Mouse (Mus musculus): Measurements from ENCODE around the gene 1110051M20Rik. TPM values are rescaled to one million over a fixed set of nuclear protein-coding genes. Genes with fewer than 3 reads are reported as not detected.

Gene 1110051M20Rik
- total RNA-seq, 2 experiments from 2014 or later = 0.38 to 0.94 TPM

DNA sequence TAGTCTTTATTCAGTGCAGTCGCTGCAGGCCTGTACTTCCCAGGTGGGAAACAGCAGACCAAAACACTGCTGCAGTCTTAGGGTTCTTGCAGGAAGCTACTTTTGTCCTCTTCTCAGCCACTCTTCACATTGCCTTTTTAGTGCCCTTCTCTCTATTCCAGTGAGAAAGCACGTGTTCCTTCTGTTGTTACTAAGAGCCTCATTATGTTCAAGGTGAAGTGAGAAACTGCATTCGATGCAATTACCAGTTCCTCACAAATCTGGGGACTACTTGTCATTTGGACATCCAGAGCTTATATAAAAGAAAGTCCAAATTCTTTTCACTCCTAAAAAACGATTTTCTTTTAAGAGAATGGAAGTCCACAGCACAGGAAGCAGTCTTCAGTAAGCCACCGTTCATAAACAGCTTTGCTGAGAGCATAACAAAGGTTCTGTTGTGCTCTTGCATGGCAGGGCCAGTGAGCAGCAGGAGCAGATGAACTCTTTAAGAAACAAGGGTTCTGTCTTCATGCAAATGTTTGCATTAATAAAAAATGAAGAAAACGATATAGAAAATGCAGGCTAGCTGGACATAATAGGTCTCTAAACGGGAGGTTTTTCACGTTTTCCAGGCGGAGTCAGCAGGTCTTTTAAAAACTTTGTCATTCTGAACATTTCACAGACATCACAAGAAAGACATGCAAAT lies 14.4 kb downstream of the 1110051M20Rik start:
- ATAC-seq (replicated peaks; ENCODE audit: low FRiP score, poor library complexity, severe bottlenecking) = no peak

- ATAC-seq (replicated peaks; ENCODE audit: low FRiP score, poor library complexity, severe bottlenecking) = no peak
Measured at GRCm38 (mm10) chr2:91429146-91429545, 15.4 kb downstream of the 1110051M20Rik start.

DNA sequence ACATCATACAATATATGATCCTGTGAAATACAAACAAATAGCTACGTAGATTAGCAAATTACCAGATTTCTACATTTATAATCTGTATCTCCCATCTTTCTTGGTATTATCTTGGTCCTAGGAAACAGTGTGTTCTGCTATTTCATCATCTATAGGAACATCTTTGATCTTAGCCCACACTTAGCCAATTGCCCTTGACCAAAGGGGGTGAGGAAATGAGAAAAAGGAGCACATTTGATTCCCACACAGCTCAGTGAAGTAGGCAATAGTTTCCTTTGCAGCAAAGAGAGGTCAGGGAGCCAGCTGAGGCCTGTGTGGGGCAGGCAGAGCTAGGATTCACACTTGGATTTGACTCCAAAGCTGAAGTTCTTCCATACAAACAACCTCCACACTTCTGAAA lies 18.2 kb downstream of the 1110051M20Rik start:
- no peak for ATAC-seq (replicated peaks; ENCODE audit: low FRiP score, poor library complexity, severe bottlenecking)

- ATAC-seq (replicated peaks; ENCODE audit: low FRiP score, poor library complexity, severe bottlenecking) = no peak
Measured at GRCm38 (mm10) chr2:91424061-91424720, 20.3 kb downstream of the 1110051M20Rik start.

- no peak for ATAC-seq (replicated peaks; ENCODE audit: low FRiP score, poor library complexity, severe bottlenecking)
Measured at GRCm38 (mm10) chr2:91421641-91422040, 22.9 kb downstream of the 1110051M20Rik start.

DNA sequence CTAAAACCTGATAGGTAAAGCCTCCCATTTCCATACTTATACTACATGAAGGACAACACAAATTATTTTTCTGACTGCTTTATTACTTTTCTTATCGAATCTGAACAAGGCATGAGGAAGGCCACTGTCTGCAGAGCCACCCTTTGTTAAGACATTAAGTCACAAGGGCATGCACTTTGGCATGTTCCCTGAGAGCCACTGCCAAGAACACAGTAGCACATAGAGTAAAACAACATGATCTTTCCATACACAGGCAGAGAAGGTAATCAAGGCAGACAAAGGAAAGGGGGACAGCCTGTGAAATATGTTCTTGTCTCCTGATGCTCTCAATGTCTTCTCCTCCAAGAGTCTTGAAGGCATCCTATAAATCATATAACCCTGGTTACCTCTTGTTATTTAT lies 30.7 kb downstream of the 1110051M20Rik start:
- no peak for ATAC-seq (replicated peaks; ENCODE audit: low FRiP score, poor library complexity, severe bottlenecking)

DNA sequence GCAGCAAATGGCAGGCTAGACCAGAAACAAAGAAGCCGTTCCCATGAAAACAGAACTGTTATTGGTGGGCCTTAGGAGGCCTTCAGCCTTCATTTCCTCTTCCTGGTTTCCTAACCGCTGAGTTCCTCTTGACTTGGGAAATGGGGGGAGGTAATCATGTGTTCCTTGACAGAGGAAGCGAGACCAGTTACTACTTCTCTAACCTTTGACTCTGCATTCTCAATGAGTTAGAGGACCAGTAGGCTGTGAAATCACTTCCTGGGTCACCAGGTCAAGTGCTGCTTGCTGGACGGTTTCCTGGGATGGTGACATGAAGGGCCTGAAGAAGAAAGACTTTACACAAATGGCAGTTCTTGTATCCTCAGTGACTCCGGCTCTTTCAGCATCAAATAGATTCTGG lies 32.1 kb downstream of the 1110051M20Rik start:
- ATAC-seq (replicated peaks; ENCODE audit: low FRiP score, poor library complexity, severe bottlenecking) = no peak

DNA sequence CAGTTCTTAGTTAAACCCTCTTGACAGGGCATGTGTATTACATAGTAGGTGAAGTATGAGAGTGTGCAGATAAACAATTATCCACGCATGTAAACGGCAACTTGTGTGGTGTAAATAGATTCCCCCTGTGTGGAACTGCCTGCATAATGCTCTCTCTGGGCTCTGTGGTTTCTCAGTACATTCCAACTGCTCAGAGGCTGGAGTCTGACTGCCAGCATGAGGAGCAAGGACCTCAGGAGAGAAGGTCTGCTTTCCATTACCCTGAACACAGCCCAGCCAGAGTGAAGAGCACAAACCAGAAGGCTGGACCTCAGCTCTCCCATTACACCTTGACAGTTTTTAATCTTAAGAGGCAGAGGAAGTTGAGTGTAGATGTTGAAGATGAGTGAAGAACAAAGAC lies 33.0 kb downstream of the 1110051M20Rik start:
- no peak for ATAC-seq (replicated peaks; ENCODE audit: low FRiP score, poor library complexity, severe bottlenecking)

- no peak for ATAC-seq (replicated peaks; ENCODE audit: low FRiP score, poor library complexity, severe bottlenecking)
Measured at GRCm38 (mm10) chr2:91408031-91408430, 36.5 kb downstream of the 1110051M20Rik start.

- ATAC-seq (replicated peaks; ENCODE audit: low FRiP score, poor library complexity, severe bottlenecking) = no peak
Measured at GRCm38 (mm10) chr2:91405071-91405470, 39.4 kb downstream of the 1110051M20Rik start.

DNA sequence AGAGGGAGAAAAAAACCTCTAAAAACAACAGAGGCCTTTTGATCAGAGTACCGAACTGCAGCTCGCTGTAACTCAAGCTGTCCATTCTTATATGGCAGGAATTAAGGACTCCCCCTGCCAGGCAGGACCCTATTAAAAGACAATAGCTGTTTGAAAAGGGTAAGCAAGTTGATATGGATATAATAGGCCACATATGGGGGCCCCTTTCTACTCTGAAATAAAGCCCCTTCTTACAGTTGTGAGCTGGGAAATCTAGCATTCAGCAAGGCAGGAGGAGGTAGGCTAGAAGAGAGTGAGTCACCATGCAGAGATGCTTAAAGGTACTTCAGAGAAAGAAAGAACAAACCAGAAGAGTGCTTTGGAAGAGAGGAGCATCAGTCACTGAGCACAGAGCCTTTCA lies 44.8 kb downstream of the 1110051M20Rik start:
- no peak for ATAC-seq (replicated peaks; ENCODE audit: low FRiP score, poor library complexity, severe bottlenecking)

DNA sequence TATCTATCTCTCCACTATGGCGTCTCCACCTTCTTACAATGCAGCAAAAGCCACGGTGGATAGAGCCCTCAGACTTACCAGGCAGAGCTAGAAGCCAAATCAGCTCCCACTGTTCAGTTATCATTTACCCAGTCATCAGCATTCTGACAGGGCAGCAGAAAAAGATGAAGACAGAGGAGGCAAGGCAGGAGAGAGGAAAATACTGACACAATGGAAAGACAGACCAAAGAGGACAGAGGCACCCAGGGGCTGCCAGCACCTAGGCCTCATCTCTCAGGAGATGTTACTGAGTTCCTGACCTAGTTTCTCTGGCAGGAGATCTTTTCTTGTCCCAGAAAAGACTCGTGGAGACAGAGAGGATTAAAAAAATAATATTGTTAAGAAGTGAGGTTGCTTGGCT lies 45.3 kb downstream of the 1110051M20Rik start:
- ATAC-seq (replicated peaks; ENCODE audit: low FRiP score, poor library complexity, severe bottlenecking) = no peak

DNA sequence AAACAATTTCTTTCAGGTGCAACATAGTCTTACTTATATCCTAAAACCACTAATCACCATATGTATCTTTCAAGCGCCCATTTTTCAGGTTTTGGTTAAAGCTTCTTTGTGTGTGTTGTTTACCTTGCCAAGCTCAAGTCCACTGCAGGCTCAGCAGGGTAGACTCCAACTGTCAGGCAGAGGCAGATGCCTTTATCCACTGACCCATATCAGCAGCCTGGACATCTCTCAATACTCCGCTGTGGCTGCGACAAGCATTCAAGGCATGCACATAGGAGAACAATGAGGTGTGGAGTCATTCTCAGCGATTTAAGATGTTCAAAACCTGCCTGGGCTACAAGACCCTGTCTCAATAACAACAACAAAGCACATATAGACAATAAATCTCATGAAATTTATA lies 50.4 kb downstream of the 1110051M20Rik start:
- no peak for ATAC-seq (replicated peaks; ENCODE audit: low FRiP score, poor library complexity, severe bottlenecking)

- ATAC-seq (replicated peaks; ENCODE audit: low FRiP score, poor library complexity, severe bottlenecking) = peak; percentile 64; the same call in 1 of the 2 replicates
Measured at GRCm38 (mm10) chr2:91388738-91389137, 55.8 kb downstream of the 1110051M20Rik start.

DNA sequence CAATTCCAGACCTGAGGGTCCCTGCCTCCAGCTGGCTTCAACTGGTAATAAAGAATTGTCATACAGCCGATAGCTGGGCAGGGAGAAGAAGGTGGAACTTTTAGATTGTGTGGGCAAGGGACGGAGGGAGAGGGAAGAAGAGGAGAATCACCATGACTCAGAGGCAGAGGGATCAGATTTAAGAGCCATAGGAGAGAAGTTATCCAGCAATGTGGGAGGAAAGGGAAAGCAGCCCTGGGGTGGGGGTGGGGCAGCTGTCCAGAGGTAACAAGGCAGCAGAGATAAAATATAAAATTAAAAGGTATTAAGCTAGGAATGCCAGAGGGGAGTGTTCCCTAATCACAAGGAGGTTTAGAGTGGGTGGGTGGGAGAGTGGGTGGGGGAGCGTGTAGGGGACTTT lies 56.2 kb downstream of the 1110051M20Rik start:
- no peak for ATAC-seq (replicated peaks; ENCODE audit: low FRiP score, poor library complexity, severe bottlenecking)

- no peak for ATAC-seq (replicated peaks; ENCODE audit: low FRiP score, poor library complexity, severe bottlenecking)
Measured at GRCm38 (mm10) chr2:91387287-91387958, 57.1 kb downstream of the 1110051M20Rik start.

DNA sequence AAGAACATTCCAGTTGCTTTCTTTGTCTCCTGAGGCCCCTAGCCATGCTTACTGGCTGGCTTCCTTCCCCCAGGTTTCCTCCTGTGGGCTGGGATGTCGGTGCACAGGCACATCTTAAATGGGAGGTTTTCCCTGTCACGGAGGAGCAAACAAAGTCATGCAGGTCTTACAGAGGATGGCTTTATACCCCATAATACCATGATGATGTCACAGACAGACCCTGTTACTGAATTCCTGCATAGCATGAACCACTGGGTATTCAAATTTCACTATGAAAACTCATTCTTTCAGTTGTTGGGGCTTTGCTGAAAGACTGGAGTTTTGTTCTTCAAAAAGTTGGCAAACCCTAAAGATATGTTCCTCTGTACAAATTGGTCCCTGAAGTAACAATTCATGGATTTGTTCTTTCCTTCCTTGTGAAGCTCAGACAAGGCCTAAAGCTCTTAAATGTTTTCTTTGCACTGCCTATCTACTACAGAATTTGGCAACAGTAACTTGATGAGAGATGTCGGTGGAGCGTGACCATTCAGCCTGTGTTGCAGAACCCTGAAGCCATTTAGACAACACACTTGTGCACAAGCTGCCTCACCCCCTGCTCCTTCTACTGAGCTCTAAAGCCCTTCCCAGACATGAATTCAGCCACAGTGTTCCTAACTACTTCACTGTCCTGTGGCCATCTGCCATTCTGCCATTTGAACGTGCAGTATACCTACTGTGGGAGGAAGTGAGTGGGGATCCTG lies 57.8 kb downstream of the 1110051M20Rik start:
- no peak for ATAC-seq (replicated peaks; ENCODE audit: low FRiP score, poor library complexity, severe bottlenecking)

DNA sequence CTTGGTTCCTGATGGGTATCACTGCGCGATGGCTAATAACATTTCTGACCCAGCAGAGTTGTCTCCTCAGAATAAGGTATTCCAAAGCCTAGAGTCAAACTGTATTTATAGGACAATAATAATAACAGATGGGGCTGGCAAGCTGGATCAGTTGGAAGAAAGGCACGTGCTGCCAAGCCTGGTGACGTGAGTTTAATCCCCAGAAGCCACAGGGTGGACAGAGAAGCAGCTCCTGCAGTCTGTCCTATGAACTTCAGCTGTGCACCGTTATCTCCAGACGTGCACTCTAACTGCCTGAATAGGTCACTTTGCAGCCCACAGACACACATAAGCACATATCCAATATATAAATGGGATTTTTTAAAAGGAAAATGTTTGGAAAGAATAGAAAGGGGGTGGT lies 61.2 kb downstream of the 1110051M20Rik start:
- ATAC-seq (replicated peaks; ENCODE audit: low FRiP score, poor library complexity, severe bottlenecking) = no peak

- ATAC-seq (replicated peaks; ENCODE audit: low FRiP score, poor library complexity, severe bottlenecking) = no peak
Measured at GRCm38 (mm10) chr2:91377038-91377437, 67.5 kb downstream of the 1110051M20Rik start.

- no peak for ATAC-seq (replicated peaks; ENCODE audit: low FRiP score, poor library complexity, severe bottlenecking)
Measured at GRCm38 (mm10) chr2:91370314-91370713, 74.2 kb downstream of the 1110051M20Rik start.

All from erythroblast, adult 5-6 weeks (primary cell).